Mouse (Mus musculus): ENCODE measurements around the gene Spin2-ps6. TPM values are rescaled to one million over a fixed set of nuclear protein-coding genes. Genes with fewer than 3 reads are reported as not detected.

Gene Spin2-ps6
- not detected in 2 replicates for polyA plus RNA-seq (2015; fragmentation: Nextera tagmentation; extraction: Ambion mirVana)

DNA sequence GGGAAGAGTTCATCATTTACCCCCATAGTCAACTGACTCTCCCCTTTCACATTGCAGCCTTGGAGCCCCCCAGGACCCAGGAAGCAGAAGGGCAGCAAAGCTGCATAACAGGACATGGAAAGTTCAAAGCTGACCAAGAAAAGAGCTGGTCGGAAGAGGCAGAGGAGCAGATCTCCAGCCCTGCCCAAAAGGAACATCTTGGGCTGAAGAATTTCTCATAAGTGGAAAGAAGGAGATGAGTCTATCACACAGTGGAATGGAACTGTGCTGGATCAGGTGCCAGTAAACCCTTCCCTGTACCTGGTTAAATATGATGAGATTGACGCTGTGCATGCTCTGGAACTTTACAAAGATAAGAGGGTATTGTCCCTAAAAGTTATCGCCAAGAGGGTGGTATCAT is at the start of gene Spin2-ps6:
Spin2-ps6 (plus strand) TSS at position 301 of the 400 bp plus-strand sequence.

Other genes with a start within 250 kb of the Spin2-ps6 start
- gene Btbd35f12, start 78.5 kb downstream of the Spin2-ps6 start, polyA plus RNA-seq (2015; fragmentation: Nextera tagmentation; extraction: Ambion mirVana), result not detected in 2 replicates

Measured in skeletal muscle tissue, postnatal 0 days (tissue).